Mouse (Mus musculus): ENCODE measurements around the gene Hspa12b. TPM values are rescaled to one million over a fixed set of nuclear protein-coding genes. Genes with fewer than 3 reads are reported as not detected.

Hspa12b gene
- polyA plus RNA-seq (2011; ENCODE audit: insufficient read length, low read depth, missing spikeins) = 7.3 and 8.6 TPM in 2 replicates

GRCm38 (mm10) chr2:131127161-131127730 is at the start of gene Hspa12b:
TSS of gene Hspa12b (plus strand) at chr2:131127280.
- Histone ChIP-seq H3K27ac (ENCODE audit: insufficient read depth, low read length) (no peak within 1 kb of the TSS), H3K4me3 (ENCODE audit: insufficient read depth, low read length) (peak within 1 kb of the TSS; percentile 55), H3K4me1 (ENCODE audit: control insufficient read depth, insufficient read depth, low read length) (no peaks in the 10 kb centered on the region; the same call in 1 of the 2 replicates)
- TF ChIP-seq CTCF (IDR thresholded peaks at IDR 0.05; ENCODE audit: borderline replicate concordance, insufficient read depth, low read length) (no peak), POLR2A (IDR thresholded peaks at IDR 0.05; ENCODE audit: low read depth, low read length) (peak; percentile 73)

- Histone ChIP-seq H3K27ac (ENCODE audit: insufficient read depth, low read length) (no peak overlapping the region), H3K4me1 (ENCODE audit: control insufficient read depth, insufficient read depth, low read length) (no peaks in the 10 kb centered on the region), H3K4me3 (ENCODE audit: insufficient read depth, low read length) (no peak overlapping the region)
- TF ChIP-seq CTCF (IDR thresholded peaks at IDR 0.05; ENCODE audit: borderline replicate concordance, insufficient read depth, low read length) = no peak
- no peak for TF ChIP-seq POLR2A (IDR thresholded peaks at IDR 0.05; ENCODE audit: low read depth, low read length)
These were observed 46.6 kb upstream of the Hspa12b start for GRCm38 (mm10) chr2:131080507-131080906.

- Histone ChIP-seq H3K27ac (ENCODE audit: insufficient read depth, low read length) (no peak overlapping the region), H3K4me3 (ENCODE audit: insufficient read depth, low read length) (no peak overlapping the region), H3K4me1 (ENCODE audit: control insufficient read depth, insufficient read depth, low read length) (no peaks in the 10 kb centered on the region)
- no peak for TF ChIP-seq POLR2A (IDR thresholded peaks at IDR 0.05; ENCODE audit: low read depth, low read length)
- TF ChIP-seq CTCF (IDR thresholded peaks at IDR 0.05; ENCODE audit: borderline replicate concordance, insufficient read depth, low read length) = no peak
These were observed 42.9 kb upstream of the Hspa12b start for GRCm38 (mm10) chr2:131084206-131084605.

GRCm38 (mm10) chr2:131086667-131087390 is 40.3 kb upstream of the Hspa12b start, which contains the start of gene Siglec1:
TSS of gene Siglec1 (minus strand) at chr2:131086765.
- H3K4me3 ChIP-seq (ENCODE audit: insufficient read depth, low read length) = no peak within 1 kb of the TSS
- no peak for TF ChIP-seq POLR2A (IDR thresholded peaks at IDR 0.05; ENCODE audit: low read depth, low read length)
- no peak for TF ChIP-seq CTCF (IDR thresholded peaks at IDR 0.05; ENCODE audit: borderline replicate concordance, insufficient read depth, low read length)
- H3K27ac ChIP-seq (ENCODE audit: insufficient read depth, low read length) = no peak within 1 kb of the TSS
- H3K4me1 ChIP-seq (ENCODE audit: control insufficient read depth, insufficient read depth, low read length) = no peaks in the 10 kb centered on the region

GRCm38 (mm10) chr2:131088581-131088980 is 38.5 kb upstream of the Hspa12b start:
- H3K27ac ChIP-seq (ENCODE audit: insufficient read depth, low read length) = no peak overlapping the region
- TF ChIP-seq CTCF (IDR thresholded peaks at IDR 0.05; ENCODE audit: borderline replicate concordance, insufficient read depth, low read length) (no peak), POLR2A (IDR thresholded peaks at IDR 0.05; ENCODE audit: low read depth, low read length) (no peak)
- H3K4me1 ChIP-seq (ENCODE audit: control insufficient read depth, insufficient read depth, low read length) = no peaks in the 10 kb centered on the region
- no peak overlapping the region for H3K4me3 ChIP-seq (ENCODE audit: insufficient read depth, low read length)

GRCm38 (mm10) chr2:131089634-131090033 is 37.4 kb upstream of the Hspa12b start:
- Histone ChIP-seq H3K4me1 (ENCODE audit: control insufficient read depth, insufficient read depth, low read length) (no peaks in the 10 kb centered on the region), H3K27ac (ENCODE audit: insufficient read depth, low read length) (no peak overlapping the region), H3K4me3 (ENCODE audit: insufficient read depth, low read length) (no peak overlapping the region)
- TF ChIP-seq POLR2A (IDR thresholded peaks at IDR 0.05; ENCODE audit: low read depth, low read length) = no peak
- TF ChIP-seq CTCF (IDR thresholded peaks at IDR 0.05; ENCODE audit: borderline replicate concordance, insufficient read depth, low read length) = no peak

GRCm38 (mm10) chr2:131090852-131091251 is 36.2 kb upstream of the Hspa12b start:
- H3K4me3 ChIP-seq (ENCODE audit: insufficient read depth, low read length) = no peak overlapping the region
- no peak overlapping the region for H3K27ac ChIP-seq (ENCODE audit: insufficient read depth, low read length)
- TF ChIP-seq CTCF (IDR thresholded peaks at IDR 0.05; ENCODE audit: borderline replicate concordance, insufficient read depth, low read length) = no peak
- no peak for TF ChIP-seq POLR2A (IDR thresholded peaks at IDR 0.05; ENCODE audit: low read depth, low read length)
- H3K4me1 ChIP-seq (ENCODE audit: control insufficient read depth, insufficient read depth, low read length) = peaks cover 2% of the 10 kb centered on the region; the same call in 1 of the 2 replicates

- Histone ChIP-seq H3K4me3 (ENCODE audit: insufficient read depth, low read length) (no peak overlapping the region), H3K4me1 (ENCODE audit: control insufficient read depth, insufficient read depth, low read length) (peaks cover 10% of the 10 kb centered on the region), H3K27ac (ENCODE audit: insufficient read depth, low read length) (no peak overlapping the region)
- TF ChIP-seq CTCF (IDR thresholded peaks at IDR 0.05; ENCODE audit: borderline replicate concordance, insufficient read depth, low read length) = no peak
- TF ChIP-seq POLR2A (IDR thresholded peaks at IDR 0.05; ENCODE audit: low read depth, low read length) = no peak
These were observed 33.5 kb upstream of the Hspa12b start for GRCm38 (mm10) chr2:131093577-131093976.

GRCm38 (mm10) chr2:131094823-131095222 is 32.3 kb upstream of the Hspa12b start:
- TF ChIP-seq CTCF (IDR thresholded peaks at IDR 0.05; ENCODE audit: borderline replicate concordance, insufficient read depth, low read length) (peak; percentile 68), POLR2A (IDR thresholded peaks at IDR 0.05; ENCODE audit: low read depth, low read length) (no peak)
- H3K27ac ChIP-seq (ENCODE audit: insufficient read depth, low read length) = no peak overlapping the region
- H3K4me1 ChIP-seq (ENCODE audit: control insufficient read depth, insufficient read depth, low read length) = peaks cover 10% of the 10 kb centered on the region
- H3K4me3 ChIP-seq (ENCODE audit: insufficient read depth, low read length) = no peak overlapping the region
